Mouse (Mus musculus) G1E (cell line): ENCODE data around the gene Dnah8.

ENCODE experiments used
- CTCF ChIP-seq: IDR thresholded peaks from 2 replicates; pipeline ENCODE4 v1.5.1; 2012; ENCODE audit warnings: low read depth, low read length, inconsistent platforms, mixed read lengths
- GATA1 ChIP-seq: IDR thresholded peaks from 2 replicates; pipeline ENCODE4 v1.6.1; 2012; ENCODE audit warnings: borderline replicate concordance, low read length, inconsistent platforms, mixed read lengths
- GATA2 ChIP-seq: IDR thresholded peaks from 2 replicates; pipeline ENCODE4 v1.6.1; 2012; ENCODE audit warnings: low read depth, low read length, inconsistent platforms, borderline replicate concordance
- POLR2AphosphoS5 ChIP-seq: IDR thresholded peaks from 2 replicates; pipeline ENCODE4 v1.6.1; 2012; ENCODE audit warnings: low read depth, low read length, inconsistent platforms; ENCODE audit not compliant: insufficient replicate concordance
- TAL1 ChIP-seq: conservative IDR thresholded peaks from 2 replicates; pipeline ENCODE4 v1.6.1; 2012; ENCODE audit warnings: low read depth, low read length, inconsistent platforms, mixed read lengths

DNA sequence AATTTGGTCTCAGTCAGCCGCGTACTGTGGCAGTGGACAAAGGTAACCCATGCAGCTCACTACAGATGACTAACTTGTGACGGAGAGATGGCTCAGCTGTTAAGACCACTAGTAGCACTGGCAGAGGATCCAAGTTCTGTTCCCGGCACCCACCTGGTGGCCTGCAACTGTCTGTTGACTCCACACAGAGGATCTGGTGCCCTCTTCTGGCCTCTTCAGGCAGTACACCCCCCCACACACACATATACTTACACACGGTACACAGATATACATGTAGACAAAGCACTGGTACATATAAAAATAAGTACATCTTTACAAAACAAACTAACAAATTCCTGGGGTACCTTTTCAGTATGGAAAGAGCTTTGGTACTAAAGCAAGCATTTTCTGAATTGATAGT lies 132.6 kb downstream of the Dnah8 start:
- TF ChIP-seq TAL1 (no peak), CTCF (no peak), POLR2AphosphoS5 (no peak), GATA1 (no peak), GATA2 (no peak)
